Mouse (Mus musculus) large intestine, adult 2 months (tissue): ENCODE data around the gene 3110021N24Rik. TPM values are rescaled to one million over a fixed set of nuclear protein-coding genes. Genes with fewer than 3 reads are reported as not detected.

ENCODE experiments used
- DNase-seq: peaks from one replicate; pipeline ENCODE4 v3.0.0-alpha.2; 2012; ENCODE audit warnings: low read depth, low spot score
- WGBS: fragments of 180-500 bp; shearing (Covaris S2); methylation state at CpG from one replicate; pipeline ENCODE4 v1.1.7; 2018; 5-methylcytosine and 5-hydroxymethylcytosine counted together
- polyA plus RNA-seq: library from polyadenylated mRNA; depleted of rRNA; stranded (reverse); fragments of >200 nt; gene quantifications from 2 replicates; pipeline ENCODE4 v1.2.3, GENCODE M21; 2012; rRNA removed

3110021N24Rik gene
- polyA plus RNA-seq, 1 experiment, result 0.04 TPM

DNA sequence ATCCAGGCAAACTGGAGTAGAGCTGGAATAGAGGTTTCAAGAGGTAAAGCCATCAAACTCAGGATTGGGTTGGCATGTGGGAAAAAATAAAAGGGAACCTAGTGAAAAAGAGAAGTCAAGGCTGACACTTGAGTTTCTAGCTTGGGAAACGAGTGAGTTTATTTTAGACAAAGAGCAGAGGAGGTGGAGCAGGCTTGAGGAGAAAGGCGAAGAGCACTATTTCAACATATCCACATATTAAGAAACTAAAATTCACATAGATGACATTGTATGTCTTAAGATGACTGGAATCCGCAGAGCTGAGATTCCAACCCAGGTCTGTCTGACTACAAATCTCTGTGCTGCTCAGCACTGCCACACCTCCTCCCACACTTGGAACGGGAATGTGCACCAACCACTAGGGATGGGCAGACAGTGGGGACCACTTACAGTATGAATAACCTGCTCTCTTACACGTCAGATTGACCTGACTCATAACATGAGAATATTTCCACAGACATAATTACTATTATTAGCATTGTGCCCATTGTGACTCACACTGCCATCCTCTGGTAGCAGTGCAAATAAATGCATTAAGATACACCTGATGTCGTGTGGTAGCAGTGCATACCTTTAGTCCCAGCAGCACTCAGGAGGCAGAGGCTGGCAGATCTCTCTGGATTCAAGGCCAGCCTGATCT lies 69.9 kb downstream of the 3110021N24Rik start:
- WGBS, result 62% methylated on average over 6 of the region's 6 CpGs
- DNase-seq, result no peak

DNA sequence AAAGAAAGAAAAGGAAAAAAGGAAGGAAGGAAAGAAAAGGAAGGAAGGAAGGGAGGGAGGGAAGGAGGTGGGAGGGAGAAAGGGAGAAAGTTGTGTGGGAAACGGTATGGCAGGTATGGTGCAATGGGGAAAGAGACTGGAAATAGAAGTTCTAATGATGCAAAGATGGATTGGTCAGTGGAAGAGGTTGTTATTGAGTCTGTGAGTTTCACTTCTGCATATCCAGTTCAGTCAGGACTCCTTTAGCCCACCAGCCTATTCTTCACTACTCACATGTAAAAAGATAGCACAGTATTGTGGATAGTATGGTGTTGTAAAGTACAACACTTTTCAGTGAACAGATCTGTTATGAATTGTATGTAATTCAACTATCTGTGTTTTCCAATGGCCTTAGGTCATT lies 71.1 kb downstream of the 3110021N24Rik start:
- WGBS, result 79% methylated on average over 1 of the region's 1 CpGs
- no peak for DNase-seq

DNA sequence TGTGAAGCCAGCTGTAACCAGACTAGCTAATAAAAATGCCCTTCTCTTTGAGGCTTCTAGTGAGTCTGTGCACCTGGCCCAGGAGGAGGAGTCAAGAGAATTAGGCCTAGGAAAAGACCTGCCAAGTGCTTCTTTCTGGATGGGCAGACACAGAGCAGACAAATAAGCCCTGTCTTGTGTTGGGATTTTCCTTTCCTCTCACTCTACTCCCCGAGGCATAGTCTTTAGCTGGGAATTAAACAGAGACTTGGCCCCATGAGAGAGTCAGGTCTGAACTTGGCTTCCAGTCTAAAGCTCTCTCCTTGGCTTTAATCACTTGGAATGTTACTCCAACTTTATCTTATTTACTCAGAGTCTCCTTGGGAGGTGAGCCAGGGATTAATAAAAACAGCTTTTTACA lies 74.5 kb downstream of the 3110021N24Rik start:
- DNase-seq, result no peak
- WGBS, result 31% methylated on average over 1 of the region's 1 CpGs

DNA sequence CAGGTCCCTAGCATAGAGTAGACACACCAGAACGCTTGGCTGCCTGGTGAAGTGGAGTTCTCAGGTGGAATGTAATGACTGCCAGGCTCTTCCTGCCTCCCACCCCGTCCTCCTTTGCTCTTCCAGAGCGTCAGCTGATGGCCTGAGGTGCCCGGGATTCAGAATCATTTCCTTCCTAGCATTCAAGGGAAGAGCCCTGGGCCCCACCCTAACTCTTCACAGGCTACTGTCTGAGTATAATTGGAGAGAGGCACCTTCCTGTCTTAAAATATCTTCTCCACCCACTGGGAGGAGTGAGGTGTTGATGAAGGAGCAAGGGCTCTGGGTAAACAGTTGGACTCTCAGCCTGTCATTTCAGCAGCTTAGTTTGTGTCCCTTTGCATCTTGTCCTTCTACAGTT lies 77.3 kb downstream of the 3110021N24Rik start:
- DNase-seq, result no peak
- WGBS, result 39% methylated on average over 4 of the region's 4 CpGs

DNA sequence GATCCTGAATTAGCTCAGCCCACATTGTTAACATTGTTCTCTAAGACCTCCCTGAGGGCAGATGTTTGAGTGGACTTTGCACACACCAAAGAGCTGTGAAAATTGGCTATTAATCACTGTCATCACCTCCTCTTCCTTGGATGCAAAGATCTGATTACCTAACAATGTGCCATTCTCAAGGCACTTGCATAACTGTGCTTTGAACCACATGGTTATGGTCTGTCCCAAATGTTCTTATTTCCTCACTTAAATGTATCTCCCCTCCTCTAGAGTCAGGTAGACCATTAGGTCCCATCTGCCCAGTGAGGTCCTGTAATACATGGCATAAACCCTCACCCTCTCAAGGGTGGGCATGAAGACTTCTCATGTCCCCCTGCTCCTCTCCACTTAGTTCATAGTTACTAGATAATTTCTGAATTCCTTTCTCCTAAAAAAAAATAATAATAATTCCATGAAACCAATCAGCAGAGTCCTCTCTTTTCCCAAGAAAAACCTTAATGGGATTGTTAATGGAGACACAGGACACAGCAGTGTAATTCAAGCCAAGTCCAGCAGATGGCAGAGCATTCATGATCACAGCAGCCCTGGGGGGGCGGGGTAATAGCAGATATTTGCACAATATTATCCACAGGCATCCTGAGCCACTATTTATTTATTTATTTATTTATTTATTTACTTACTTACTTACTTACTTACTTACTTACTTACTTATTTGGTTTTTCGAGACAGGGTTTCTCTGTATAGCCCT lies 78.8 kb downstream of the 3110021N24Rik start:
- DNase-seq, result no peak
- WGBS, result 57% methylated on average over 2 of the region's 2 CpGs

DNA sequence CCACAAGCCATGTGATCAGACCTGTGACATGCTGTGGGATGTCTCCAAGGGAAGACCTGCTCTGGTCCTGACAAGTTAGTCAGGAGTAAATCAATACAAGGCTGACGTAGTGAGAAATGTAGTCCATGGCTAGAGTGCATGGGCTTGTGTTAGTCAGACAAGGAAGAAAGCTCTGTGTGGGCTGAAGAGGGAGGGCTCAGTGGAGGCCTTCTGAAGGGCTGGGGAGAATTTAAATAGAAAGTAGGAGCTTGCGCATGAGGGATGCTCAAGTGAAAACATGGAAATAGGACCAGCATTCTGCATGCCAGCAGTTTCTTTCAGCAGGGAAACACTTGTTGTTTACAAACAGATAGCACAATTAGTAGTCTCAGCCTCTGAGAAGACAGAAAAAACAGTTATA lies 84.1 kb downstream of the 3110021N24Rik start:
- no peak for DNase-seq
- WGBS, result 89% methylated on average over 2 of the region's 2 CpGs

DNA sequence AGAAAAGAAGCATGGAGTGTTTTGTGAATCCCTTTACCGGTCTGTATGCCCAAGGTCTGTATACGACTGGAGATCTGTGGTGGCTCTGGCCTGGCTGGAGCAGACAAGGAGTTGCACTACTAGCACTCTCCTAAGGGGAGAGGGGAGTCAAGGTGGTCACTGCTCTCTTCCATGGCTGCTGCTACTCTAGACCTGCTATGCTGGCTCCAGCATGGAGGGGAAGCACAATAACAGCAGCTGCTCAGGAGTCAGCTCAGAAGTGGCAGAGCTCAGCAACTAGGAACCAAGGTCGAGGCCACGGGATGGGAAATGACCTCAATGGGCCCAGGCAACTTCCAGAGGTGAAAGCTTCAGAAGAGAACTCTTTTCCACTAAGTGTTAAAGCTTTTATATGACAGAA lies 91.7 kb downstream of the 3110021N24Rik start:
- DNase-seq, result no peak
- WGBS, result 59% methylated on average over 4 of the region's 4 CpGs

DNA sequence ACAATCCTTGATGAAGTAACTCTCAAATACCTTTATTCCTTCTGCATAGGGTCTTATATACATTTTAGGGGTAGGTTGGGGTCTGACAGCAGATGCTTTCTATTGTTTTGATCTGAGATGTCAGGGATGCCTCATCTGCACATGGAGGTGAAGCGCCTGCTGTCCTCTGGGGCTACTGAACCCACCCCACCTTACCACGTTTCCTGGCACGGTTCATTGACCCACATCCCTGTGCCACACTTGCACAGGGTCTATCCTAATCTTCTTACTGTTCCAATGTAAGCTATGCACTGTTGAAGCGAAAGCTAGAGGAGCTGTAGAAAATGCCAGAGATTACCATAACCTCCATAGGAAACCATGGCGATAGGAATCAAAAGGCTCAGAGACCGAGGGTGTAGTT lies 92.1 kb downstream of the 3110021N24Rik start:
- WGBS, result 73% methylated on average over 6 of the region's 6 CpGs
- DNase-seq, result no peak

DNA sequence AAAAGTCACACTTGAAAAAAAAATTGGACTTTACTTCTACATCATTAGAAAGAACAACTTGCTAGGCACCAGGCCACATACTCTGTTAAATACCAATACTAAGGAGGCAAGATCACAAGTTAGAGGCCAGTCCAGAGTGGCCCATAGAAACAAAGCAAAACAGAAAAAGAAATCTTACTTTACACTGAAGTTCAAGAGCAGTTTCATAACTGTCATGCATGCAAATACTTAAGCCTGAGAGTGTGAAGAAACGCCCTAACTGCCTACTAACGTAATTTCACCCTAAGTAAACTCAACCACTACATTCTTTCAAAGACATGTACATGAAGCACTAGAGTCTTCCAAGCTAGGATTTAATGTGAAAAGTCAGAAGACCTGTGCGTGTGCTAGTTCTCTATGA lies 106.2 kb downstream of the 3110021N24Rik start:
- DNase-seq, result no peak
- WGBS, result 92% methylated on average over 3 of the region's 3 CpGs

DNA sequence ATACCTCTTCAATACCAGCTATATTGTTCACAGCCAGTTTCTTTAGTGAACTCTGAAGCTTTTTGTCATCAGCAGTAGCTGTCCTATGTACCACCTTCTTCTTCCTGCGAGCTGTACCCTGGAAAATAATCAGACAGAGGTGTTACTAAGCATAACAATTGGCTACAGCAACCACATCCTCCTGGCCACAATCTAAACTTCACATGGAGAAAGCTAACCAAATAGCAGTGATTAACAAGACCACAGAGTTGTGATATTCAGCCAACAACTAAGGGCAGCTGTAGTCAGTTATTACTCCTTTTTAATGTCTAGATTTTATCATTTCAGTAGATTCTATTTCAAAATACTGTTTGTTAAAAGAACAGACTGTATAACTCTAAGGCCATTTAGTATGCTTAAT lies 106.6 kb downstream of the 3110021N24Rik start:
- DNase-seq, result no peak
- 79% methylated on average over 1 of the region's 1 CpGs for WGBS

DNA sequence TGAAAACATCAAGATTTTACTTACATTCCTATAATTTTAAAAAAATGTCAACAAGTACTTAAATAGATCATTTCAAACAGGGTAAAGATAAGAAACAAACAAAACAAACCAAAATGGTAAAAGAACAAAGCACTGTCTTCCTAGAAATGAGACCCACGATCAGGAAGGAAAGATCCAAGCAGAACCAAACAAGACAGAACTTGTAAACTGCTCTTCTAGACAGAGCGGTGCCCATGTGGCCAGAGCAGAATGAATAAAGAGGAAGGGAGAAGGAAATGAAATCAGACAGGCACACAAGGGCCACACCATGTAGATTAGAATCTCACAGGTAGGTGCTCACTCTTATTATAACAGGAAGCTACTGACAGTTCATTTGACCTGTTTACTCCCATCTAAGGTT lies 107.2 kb downstream of the 3110021N24Rik start:
- no peak for DNase-seq
- WGBS, result 76% methylated on average over 2 of the region's 2 CpGs

DNA sequence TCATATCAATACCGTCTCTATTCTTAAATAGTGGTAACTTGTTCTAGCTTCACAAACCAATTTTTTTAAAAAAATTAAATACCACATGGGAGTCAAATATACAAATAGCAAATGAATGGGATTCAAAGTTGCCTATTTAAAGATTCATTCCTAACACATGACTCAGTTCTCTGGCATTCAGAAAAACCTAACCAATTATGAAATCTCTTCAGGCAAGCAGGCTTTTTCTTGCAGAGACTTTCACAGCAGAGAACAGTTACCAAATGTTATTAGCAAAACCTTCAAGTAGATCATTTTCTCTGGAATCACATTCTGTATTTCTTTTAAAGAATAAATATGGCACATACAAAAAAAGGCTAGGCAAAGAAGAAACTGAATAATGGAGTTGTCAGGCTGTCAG lies 111.2 kb downstream of the 3110021N24Rik start:
- DNase-seq, result no peak
- 78% methylated on average over 1 of the region's 1 CpGs for WGBS

Other genes with a start within 250 kb of the 3110021N24Rik start
- 6.3 and 7.3 TPM in 2 replicates for gene Prpf38a, start 140.3 kb upstream of the 3110021N24Rik start, polyA plus RNA-seq
- gene Orc1, start 140.2 kb upstream of the 3110021N24Rik start, polyA plus RNA-seq, result 2.3 TPM in 2 replicates
- gene Cc2d1b, start 99.7 kb upstream of the 3110021N24Rik start, polyA plus RNA-seq, result 20.8 and 25.4 TPM in 2 replicates
- 2.4 and 3.3 TPM in 2 replicates for gene Zfyve9, start 61.1 kb downstream of the 3110021N24Rik start, polyA plus RNA-seq
- gene Btf3l4, start 114.0 kb downstream of the 3110021N24Rik start, polyA plus RNA-seq, result 5.1 and 6.4 TPM in 2 replicates
- 18.0 and 19.2 TPM in 2 replicates for gene Txndc12, start 115.0 kb downstream of the 3110021N24Rik start, polyA plus RNA-seq
- gene Kti12, start 128.1 kb downstream of the 3110021N24Rik start, polyA plus RNA-seq, result 27.7 and 32.5 TPM in 2 replicates
- gene A730015C16Rik, start 129.0 kb downstream of the 3110021N24Rik start, polyA plus RNA-seq, result not detected in 2 replicates
- 6.2 and 9.2 TPM in 2 replicates for gene Rab3b, start 159.4 kb downstream of the 3110021N24Rik start, polyA plus RNA-seq